Mouse (Mus musculus) liver, embryonic 14.5 days (tissue): ENCODE measurements around the gene Ptprd.

Source experiments
- CTCF ChIP-seq: IDR thresholded peaks from 2 replicates; pipeline ENCODE4 v1.5.1; 2016; ENCODE audit warnings: antibody characterized with exemption, low read depth, control low read depth
- EP300 ChIP-seq: IDR thresholded peaks from 2 replicates; pipeline ENCODE4 v1.6.1; 2016; ENCODE audit warnings: antibody characterized with exemption, low read depth

- TF ChIP-seq CTCF (no peak), EP300 (no peak)
These were observed 1970.2 kb downstream of the Ptprd start for GRCm38 (mm10) chr4:76241542-76241941.
